Mouse (Mus musculus): ENCODE data around the gene Klhl32. TPM values are rescaled to one million over a fixed set of nuclear protein-coding genes. Genes with fewer than 3 reads are reported as not detected.
"Not testable (repeated sequence)": the region's sequence is repeated elsewhere in the genome, so short reads cannot be mapped to it uniquely, and the experiment has no call there.

The Klhl32 gene
- polyA plus RNA-seq (2015; fragmentation: Nextera tagmentation; extraction: Ambion mirVana), result 4.2 and 5.6 TPM in 2 replicates

DNA sequence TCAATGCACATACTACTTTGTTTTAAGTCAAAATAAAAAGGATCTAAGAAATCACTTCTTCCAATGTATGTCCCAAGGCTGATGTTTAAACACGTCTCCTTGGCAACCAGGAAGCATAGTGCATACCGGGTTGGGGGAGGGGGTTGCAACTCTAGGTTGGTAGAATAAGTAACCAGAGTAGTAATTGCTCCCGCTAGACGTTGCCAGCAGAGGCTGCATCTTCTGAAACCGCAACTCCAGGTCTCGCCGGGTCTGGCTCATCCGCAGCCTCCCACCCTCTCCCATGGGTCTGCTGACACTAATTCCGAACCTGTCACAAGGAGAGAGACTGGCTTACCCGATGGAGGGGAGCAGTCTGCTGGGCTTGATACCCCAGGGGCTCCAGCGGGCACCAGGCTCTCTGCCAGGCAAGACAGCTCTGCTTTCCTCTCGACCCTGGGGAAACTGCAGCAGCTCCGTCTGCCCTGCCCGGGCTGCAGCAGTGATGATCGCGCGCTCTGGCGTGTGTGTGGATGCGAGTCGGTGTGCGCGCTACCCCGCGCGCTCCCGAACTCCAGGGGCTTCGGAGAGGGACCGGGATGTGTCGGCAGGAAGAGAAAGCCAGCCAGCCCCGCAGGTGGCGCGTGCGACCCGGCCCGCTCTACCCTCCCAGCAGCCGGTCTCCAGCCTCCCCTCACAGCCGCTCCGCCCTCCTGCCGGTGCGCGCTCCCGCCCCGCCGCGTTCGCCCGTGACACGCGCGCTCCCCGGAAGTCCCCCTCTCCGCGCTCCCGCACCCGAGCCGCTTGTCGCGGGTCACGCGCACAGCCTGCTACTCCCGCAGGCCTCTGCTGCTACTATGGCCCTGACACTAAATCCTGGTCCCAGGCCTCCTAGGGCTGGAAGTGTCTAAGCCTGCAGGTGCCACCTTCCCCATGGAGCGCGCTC lies at the start of gene Klhl32:
Gene Klhl32 (minus strand): TSS at position 724 of the 925 bp plus-strand sequence.
- H3K9ac ChIP-seq, result peak within 1 kb of the TSS; percentile 74
- peak within 1 kb of the TSS; percentile 67 for H3K4me3 ChIP-seq
- H3K36me3 ChIP-seq, result no peaks in the 10 kb centered on the region
- under 1% methylated on average over 63 of the region's 63 CpGs for WGBS
- peak; percentile 87 for ATAC-seq (ENCODE audit: insufficient number of reproducible peaks, insufficient read depth, low FRiP score, low TSS enrichment, low read depth)
- peak within 1 kb of the TSS; percentile 86 for H3K4me2 ChIP-seq
- no peaks in the 10 kb centered on the region for H3K9me3 ChIP-seq
- H3K4me1 ChIP-seq, result 0 out of 2 replicates have a peak, but pooled peaks cover 3% of the 10 kb centered on the region
- no peaks in the 10 kb centered on the region for H3K27me3 ChIP-seq
- peak within 1 kb of the TSS; percentile 51; the same call in 1 of the 2 replicates for H3K27ac ChIP-seq

DNA sequence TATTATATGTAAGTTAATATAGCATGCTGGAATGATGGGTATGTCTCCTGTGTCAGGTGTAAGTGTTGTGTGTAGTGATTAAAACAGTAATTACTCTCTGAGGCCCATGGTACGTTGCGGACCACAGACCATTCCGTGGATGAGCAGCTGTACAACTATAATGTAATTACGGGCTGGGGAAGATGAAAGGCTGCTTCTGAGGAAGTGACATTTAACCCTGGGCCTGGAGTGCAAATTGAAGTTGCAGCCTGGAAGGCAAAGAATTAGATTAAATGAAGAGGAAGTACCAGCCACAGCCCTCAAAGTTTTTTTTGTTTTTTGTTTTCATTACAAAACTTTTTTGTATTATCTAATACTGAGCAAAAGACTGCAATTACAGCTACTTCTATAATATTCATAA lies 48.2 kb upstream of the Klhl32 start:
- no peak overlapping the region for H3K27ac ChIP-seq
- peak overlapping the region; percentile 88 for H3K4me3 ChIP-seq
- H3K4me2 ChIP-seq, result peak overlapping the region; percentile 76
- WGBS, result 6% methylated on average over 4 of the region's 4 CpGs
- H3K4me1 ChIP-seq, result peaks cover 10% of the 10 kb centered on the region
- no peak for ATAC-seq (ENCODE audit: insufficient number of reproducible peaks, insufficient read depth, low FRiP score, low TSS enrichment, low read depth)
- H3K9me3 ChIP-seq, result no peaks in the 10 kb centered on the region
- H3K36me3 ChIP-seq, result peaks cover 26% of the 10 kb centered on the region
- H3K27me3 ChIP-seq, result no peaks in the 10 kb centered on the region
- H3K9ac ChIP-seq, result peak overlapping the region; percentile 85

DNA sequence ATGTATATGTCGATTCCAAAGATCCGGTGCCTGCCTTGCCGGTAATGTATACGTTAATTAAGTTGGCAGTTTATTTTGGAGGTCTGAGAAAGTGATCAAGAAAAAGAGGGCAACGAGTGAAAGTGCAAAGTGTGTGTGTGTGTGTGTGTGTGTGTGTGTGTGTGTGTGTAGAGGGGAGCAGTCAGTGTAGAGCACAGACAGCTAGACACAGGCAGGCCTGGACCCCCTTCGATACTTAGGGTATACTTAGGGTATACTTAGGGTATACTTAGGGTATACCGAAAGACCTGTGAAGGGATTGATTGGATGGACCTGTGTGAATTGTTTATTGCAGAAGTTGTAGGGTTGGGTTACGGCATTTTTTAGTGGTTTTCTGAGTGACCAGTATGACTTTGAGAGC lies 47.7 kb upstream of the Klhl32 start:
- no peaks in the 10 kb centered on the region for H3K9me3 ChIP-seq
- no peak overlapping the region for H3K27ac ChIP-seq
- H3K27me3 ChIP-seq, result no peaks in the 10 kb centered on the region
- WGBS, result 25% methylated on average over 8 of the region's 8 CpGs
- H3K36me3 ChIP-seq, result peaks cover 26% of the 10 kb centered on the region
- H3K4me2 ChIP-seq, result peak overlapping the region; percentile 76
- H3K9ac ChIP-seq, result peak overlapping the region; percentile 85
- ATAC-seq (ENCODE audit: insufficient number of reproducible peaks, insufficient read depth, low FRiP score, low TSS enrichment, low read depth), result no peak
- H3K4me1 ChIP-seq, result peaks cover 10% of the 10 kb centered on the region
- H3K4me3 ChIP-seq, result peak overlapping the region; percentile 88

- ATAC-seq (ENCODE audit: insufficient number of reproducible peaks, insufficient read depth, low FRiP score, low TSS enrichment, low read depth), result peak; percentile 97
- peaks cover 10% of the 10 kb centered on the region for H3K4me1 ChIP-seq
- H3K9ac ChIP-seq, result peak within 1 kb of the TSS; percentile 85
- H3K4me3 ChIP-seq, result peak within 1 kb of the TSS; percentile 88
- peaks cover 21% of the 10 kb centered on the region for H3K36me3 ChIP-seq
- under 1% methylated on average over 58 of the region's 58 CpGs for WGBS
- H3K4me2 ChIP-seq, result peak within 1 kb of the TSS; percentile 76
- peak within 1 kb of the TSS; percentile 39; the same call in 1 of the 2 replicates for H3K27ac ChIP-seq
- no peaks in the 10 kb centered on the region for H3K9me3 ChIP-seq
- H3K27me3 ChIP-seq, result no peaks in the 10 kb centered on the region
Observed at GRCm38 (mm10) chr4:24897851-24898515, 47.1 kb upstream of the Klhl32 start, which contains the start of gene Ndufaf4. Gene Ndufaf4, plus strand, starts transcription at chr4:24898083.

- Histone ChIP-seq H3K4me2 (peak overlapping the region; percentile 76), H3K9ac (peak overlapping the region; percentile 85), H3K27ac (no peak overlapping the region), H3K36me3 (peaks cover 17% of the 10 kb centered on the region), H3K4me1 (peaks cover 10% of the 10 kb centered on the region), H3K9me3 (no peaks in the 10 kb centered on the region), H3K4me3 (peak overlapping the region; percentile 88), H3K27me3 (no peaks in the 10 kb centered on the region)
- WGBS, result 17% methylated on average over 7 of the region's 7 CpGs
- ATAC-seq (ENCODE audit: insufficient number of reproducible peaks, insufficient read depth, low FRiP score, low TSS enrichment, low read depth), result no peak
Observed at GRCm38 (mm10) chr4:24897351-24897750, 46.4 kb upstream of the Klhl32 start.

GRCm38 (mm10) chr4:24896829-24897228 lies 45.9 kb upstream of the Klhl32 start:
- Histone ChIP-seq H3K9ac (no peak overlapping the region), H3K4me1 (peaks cover 10% of the 10 kb centered on the region), H3K4me3 (no peak overlapping the region), H3K27me3 (no peaks in the 10 kb centered on the region), H3K9me3 (no peaks in the 10 kb centered on the region), H3K36me3 (peaks cover 14% of the 10 kb centered on the region), H3K27ac (no peak overlapping the region), H3K4me2 (peak overlapping the region; percentile 76)
- ATAC-seq (ENCODE audit: insufficient number of reproducible peaks, insufficient read depth, low FRiP score, low TSS enrichment, low read depth), result no peak
- WGBS, result 0% methylated on average over 1 of the region's 1 CpGs

DNA sequence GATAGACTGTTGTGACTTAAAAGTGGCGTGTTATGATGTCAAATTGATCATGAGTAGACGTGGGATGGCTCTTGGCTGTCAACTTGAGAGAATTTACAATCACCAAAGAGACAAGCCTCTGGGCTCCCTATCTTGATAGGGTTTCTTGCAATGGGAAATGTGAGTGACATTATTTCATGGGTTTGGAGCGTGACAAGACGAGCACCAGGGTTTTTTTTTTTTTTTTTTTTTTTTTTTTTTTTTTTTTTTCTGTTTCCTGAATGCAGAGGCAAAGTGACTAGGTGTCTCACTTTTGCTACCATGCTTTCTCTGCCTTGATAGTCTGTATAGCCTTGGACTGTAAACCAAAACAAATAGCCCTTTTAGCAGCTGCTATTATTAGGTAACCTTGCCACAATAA lies 43.7 kb upstream of the Klhl32 start:
- no peak for ATAC-seq (ENCODE audit: insufficient number of reproducible peaks, insufficient read depth, low FRiP score, low TSS enrichment, low read depth)
- 76% methylated on average over 4 of the region's 4 CpGs for WGBS
- H3K4me3 ChIP-seq, result no peak overlapping the region
- no peaks in the 10 kb centered on the region for H3K27me3 ChIP-seq
- H3K27ac ChIP-seq, result no peak overlapping the region
- H3K36me3 ChIP-seq, result no peaks in the 10 kb centered on the region
- peaks cover 10% of the 10 kb centered on the region for H3K4me1 ChIP-seq
- no peak overlapping the region for H3K9ac ChIP-seq
- no peak overlapping the region for H3K4me2 ChIP-seq
- peaks cover 4% of the 10 kb centered on the region for H3K9me3 ChIP-seq

DNA sequence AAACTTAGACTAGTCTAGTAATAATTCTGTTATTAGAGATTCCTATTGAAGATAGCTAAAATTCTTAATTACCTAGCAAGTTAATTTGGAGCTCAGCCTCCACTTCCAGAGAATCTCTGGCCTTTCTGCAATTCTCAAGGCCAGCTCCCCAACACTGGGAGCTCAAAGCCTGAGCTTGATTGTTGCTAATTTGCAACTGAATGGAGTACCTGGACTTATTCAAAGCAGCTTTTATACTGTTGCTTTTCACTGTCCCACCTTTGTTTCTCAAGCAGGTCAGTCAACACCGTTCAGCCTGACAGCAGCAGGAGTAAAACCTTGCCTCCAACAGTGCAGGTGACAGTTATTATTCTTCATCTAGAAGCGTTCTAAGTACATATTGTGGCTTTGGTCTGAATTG lies 41.4 kb upstream of the Klhl32 start:
- not testable (repeated sequence) for H3K27me3 ChIP-seq; H3K36me3 ChIP-seq; H3K4me2 ChIP-seq; H3K4me3 ChIP-seq; H3K9ac ChIP-seq; H3K4me1 ChIP-seq; H3K9me3 ChIP-seq; ATAC-seq (ENCODE audit: insufficient number of reproducible peaks, insufficient read depth, low FRiP score, low TSS enrichment, low read depth); H3K27ac ChIP-seq
- 76% methylated on average over 2 of the region's 2 CpGs for WGBS

GRCm38 (mm10) chr4:24889386-24889785 lies 38.5 kb upstream of the Klhl32 start:
- WGBS, result 24% methylated on average over 2 of the region's 2 CpGs
- H3K4me2 ChIP-seq; H3K9ac ChIP-seq; H3K36me3 ChIP-seq; H3K9me3 ChIP-seq; H3K27me3 ChIP-seq; H3K4me3 ChIP-seq; ATAC-seq (ENCODE audit: insufficient number of reproducible peaks, insufficient read depth, low FRiP score, low TSS enrichment, low read depth); H3K4me1 ChIP-seq; H3K27ac ChIP-seq: not testable (repeated sequence)

GRCm38 (mm10) chr4:24869230-24869629 lies 18.3 kb upstream of the Klhl32 start:
- Histone ChIP-seq H3K4me2 (no peak overlapping the region), H3K36me3 (no peaks in the 10 kb centered on the region), H3K9ac (no peak overlapping the region), H3K4me3 (no peak overlapping the region), H3K4me1 (no peaks in the 10 kb centered on the region), H3K27me3 (no peaks in the 10 kb centered on the region), H3K27ac (no peak overlapping the region), H3K9me3 (no peaks in the 10 kb centered on the region)
- ATAC-seq (ENCODE audit: insufficient number of reproducible peaks, insufficient read depth, low FRiP score, low TSS enrichment, low read depth), result no peak
- WGBS, result 28% methylated on average over 4 of the region's 4 CpGs

- H3K9me3 ChIP-seq, result no peaks in the 10 kb centered on the region
- WGBS, result 42% methylated on average over 6 of the region's 6 CpGs
- no peak overlapping the region for H3K27ac ChIP-seq
Observed at GRCm38 (mm10) chr4:24865691-24866090, 14.8 kb upstream of the Klhl32 start.

More at GRCm38 (mm10) chr4:24865691-24866090, 14.8 kb upstream of the Klhl32 start:
- Histone ChIP-seq H3K27me3 (no peaks in the 10 kb centered on the region), H3K9ac (no peak overlapping the region), H3K4me3 (no peak overlapping the region), H3K36me3 (no peaks in the 10 kb centered on the region), H3K4me1 (no peaks in the 10 kb centered on the region), H3K4me2 (no peak overlapping the region)
- ATAC-seq (ENCODE audit: insufficient number of reproducible peaks, insufficient read depth, low FRiP score, low TSS enrichment, low read depth), result no peak

Measured in embryonic facial prominence, embryonic 13.5 days (tissue).